Mouse (Mus musculus) 3T3-L1 (cell line): ENCODE measurements around the gene Ankrd1.

Source experiments
- DNase-seq: peaks from one replicate; pipeline ENCODE4 v3.0.0-alpha.2; 2015; ENCODE audit warnings: low read depth, low spot score

The Ankrd1 gene

GRCm38 (mm10) chr19:36119783-36120471, at the start of gene Ankrd1:
Gene Ankrd1 (minus strand): TSS chr19:36120099.
- peak; percentile 93 for DNase-seq

- no peak for DNase-seq
Observed at GRCm38 (mm10) chr19:36169101-36169500, 49.2 kb upstream of the Ankrd1 start.

GRCm38 (mm10) chr19:36168121-36168520, 48.2 kb upstream of the Ankrd1 start:
- no peak for DNase-seq

- no peak for DNase-seq
Observed at GRCm38 (mm10) chr19:36167291-36167896, 47.5 kb upstream of the Ankrd1 start.

- DNase-seq, result no peak
Observed at GRCm38 (mm10) chr19:36166401-36167160, 46.7 kb upstream of the Ankrd1 start.

- DNase-seq, result peak; percentile 78
Observed at GRCm38 (mm10) chr19:36165351-36165750, 45.5 kb upstream of the Ankrd1 start.

- DNase-seq, result no peak
Observed at GRCm38 (mm10) chr19:36150241-36151007, 30.5 kb upstream of the Ankrd1 start.

GRCm38 (mm10) chr19:36148578-36148977, 28.7 kb upstream of the Ankrd1 start:
- peak; percentile 43 for DNase-seq

- no peak for DNase-seq
Observed at GRCm38 (mm10) chr19:36143571-36143970, 23.7 kb upstream of the Ankrd1 start.

- no peak for DNase-seq
Observed at GRCm38 (mm10) chr19:36133731-36134130, 13.8 kb upstream of the Ankrd1 start.

GRCm38 (mm10) chr19:36133064-36133463, 13.2 kb upstream of the Ankrd1 start:
- no peak for DNase-seq

- peak; percentile 48 for DNase-seq
Observed at GRCm38 (mm10) chr19:36131990-36132389, 12.1 kb upstream of the Ankrd1 start.

GRCm38 (mm10) chr19:36130181-36130580, 10.3 kb upstream of the Ankrd1 start:
- no peak for DNase-seq

- no peak for DNase-seq
Observed at GRCm38 (mm10) chr19:36129643-36130042, 9.7 kb upstream of the Ankrd1 start.

GRCm38 (mm10) chr19:36129213-36129612, 9.3 kb upstream of the Ankrd1 start:
- peak; percentile 96 for DNase-seq

- DNase-seq, result no peak
Observed at GRCm38 (mm10) chr19:36128440-36128839, 8.5 kb upstream of the Ankrd1 start.

GRCm38 (mm10) chr19:36124203-36124602, 4.3 kb upstream of the Ankrd1 start:
- no peak for DNase-seq

- DNase-seq, result no peak
Observed at GRCm38 (mm10) chr19:36119219-36119618, 680 bp downstream of the Ankrd1 start.

GRCm38 (mm10) chr19:36116185-36116584, 3.7 kb downstream of the Ankrd1 start:
- peak; percentile 98 for DNase-seq

- DNase-seq, result no peak
Observed at GRCm38 (mm10) chr19:36112007-36112406, 7.9 kb downstream of the Ankrd1 start.

- peak; percentile 70 for DNase-seq
Observed at GRCm38 (mm10) chr19:36111054-36111895, 8.6 kb downstream of the Ankrd1 start.
